Mouse (Mus musculus): ENCODE data around the gene Agk. TPM values are rescaled to one million over a fixed set of nuclear protein-coding genes. Genes with fewer than 3 reads are reported as not detected.

Agk gene
- polyA plus RNA-seq, 1 experiment, result 4.4 TPM

DNA sequence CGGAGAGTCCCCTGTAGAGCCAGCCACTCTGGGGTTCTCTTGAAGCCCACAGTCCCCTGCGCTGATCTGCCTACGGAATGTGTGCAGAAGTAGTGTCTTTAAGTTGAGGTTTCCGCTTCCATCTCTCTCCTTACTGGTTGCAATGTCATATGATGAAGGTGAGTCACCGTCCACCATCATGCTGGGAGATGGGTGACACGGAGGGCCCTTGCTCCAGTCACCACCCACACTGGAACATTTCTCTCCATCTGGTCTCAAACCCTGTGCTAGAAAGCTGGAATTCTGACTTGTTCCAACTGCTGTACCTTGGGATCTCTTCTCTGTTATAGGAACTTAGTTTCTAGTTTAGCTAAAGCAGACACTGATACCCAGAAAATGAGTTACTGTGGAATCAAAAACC lies 96.1 kb downstream of the Agk start:
- TF ChIP-seq CTCF (IDR thresholded peaks at IDR 0.05; ENCODE audit: extremely low read depth, insufficient read length, insufficient replicate concordance, low read depth, low read length) (no peak), POLR2A (IDR thresholded peaks at IDR 0.05; ENCODE audit: low read depth, low read length) (no peak)
- H3K4me3 ChIP-seq (ENCODE audit: low read depth, low read length), result no peak overlapping the region
- no peak overlapping the region for H3K27ac ChIP-seq (ENCODE audit: insufficient read depth, low read depth, low read length)
- no peaks in the 10 kb centered on the region for H3K27me3 ChIP-seq (ENCODE audit: control insufficient read depth, insufficient read depth, low read length)
- peaks cover 4% of the 10 kb centered on the region; the same call in 1 of the 2 replicates for H3K36me3 ChIP-seq (ENCODE audit: control insufficient read depth, insufficient read depth, low read length)
- H3K4me1 ChIP-seq (ENCODE audit: control insufficient read depth, insufficient read depth, insufficient read length, low read length), result no peaks in the 10 kb centered on the region
- WGBS, result 96% methylated on average over 6 of the region's 6 CpGs

DNA sequence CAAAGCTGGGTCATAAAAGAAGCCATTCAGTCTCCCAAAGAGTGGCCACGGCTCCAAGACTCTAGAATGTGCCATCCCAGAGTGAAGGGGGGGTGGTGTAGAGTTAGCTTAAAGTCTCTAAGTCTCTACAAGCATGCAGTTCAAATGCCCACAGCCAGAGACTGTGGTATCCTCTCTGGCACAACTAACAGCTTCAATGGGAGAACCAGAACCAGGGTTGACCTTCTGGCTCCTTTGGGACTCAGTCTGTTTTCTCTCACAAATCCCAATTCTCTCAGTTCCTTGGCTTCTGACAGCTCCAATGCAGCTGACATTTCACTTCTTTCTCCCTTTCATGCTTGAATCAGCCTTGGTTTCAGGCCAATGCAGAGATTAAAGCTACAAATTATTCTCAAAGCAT lies 98.0 kb downstream of the Agk start:
- TF ChIP-seq POLR2A (IDR thresholded peaks at IDR 0.05; ENCODE audit: low read depth, low read length), result no peak
- TF ChIP-seq CTCF (IDR thresholded peaks at IDR 0.05; ENCODE audit: extremely low read depth, insufficient read length, insufficient replicate concordance, low read depth, low read length), result no peak
- Histone ChIP-seq H3K27me3 (ENCODE audit: control insufficient read depth, insufficient read depth, low read length) (no peaks in the 10 kb centered on the region), H3K27ac (ENCODE audit: insufficient read depth, low read depth, low read length) (no peak overlapping the region), H3K4me3 (ENCODE audit: low read depth, low read length) (no peak overlapping the region), H3K4me1 (ENCODE audit: control insufficient read depth, insufficient read depth, insufficient read length, low read length) (no peaks in the 10 kb centered on the region), H3K36me3 (ENCODE audit: control insufficient read depth, insufficient read depth, low read length) (peaks cover 4% of the 10 kb centered on the region; the same call in 1 of the 2 replicates)
- 97% methylated on average over 1 of the region's 1 CpGs for WGBS

DNA sequence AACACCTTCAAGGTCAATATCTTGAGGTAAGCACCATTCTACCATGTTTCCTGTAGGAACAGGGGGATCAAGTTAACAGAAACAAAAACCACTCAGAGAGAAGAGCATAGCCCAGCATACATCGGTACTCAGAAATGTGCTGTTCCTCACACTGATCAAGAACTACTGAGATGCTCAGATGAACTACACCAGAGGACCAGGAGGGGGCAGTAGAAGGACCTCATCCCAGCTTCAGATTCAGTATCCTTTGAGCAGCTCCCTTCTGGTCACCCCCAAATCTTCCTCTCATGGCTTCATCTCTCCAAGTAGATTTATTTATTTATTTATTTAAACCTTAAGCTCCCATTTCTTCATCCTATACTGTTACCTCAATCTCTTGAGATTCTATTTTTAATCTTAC lies 98.8 kb downstream of the Agk start:
- 37% methylated on average over 1 of the region's 1 CpGs for WGBS
- peaks cover 2% of the 10 kb centered on the region; the same call in 1 of the 2 replicates for H3K36me3 ChIP-seq (ENCODE audit: control insufficient read depth, insufficient read depth, low read length)
- no peak for TF ChIP-seq POLR2A (IDR thresholded peaks at IDR 0.05; ENCODE audit: low read depth, low read length)
- peak; percentile 33; the same call in 1 of the 2 replicates for TF ChIP-seq CTCF (IDR thresholded peaks at IDR 0.05; ENCODE audit: extremely low read depth, insufficient read length, insufficient replicate concordance, low read depth, low read length)
- no peaks in the 10 kb centered on the region for H3K4me1 ChIP-seq (ENCODE audit: control insufficient read depth, insufficient read depth, insufficient read length, low read length)
- H3K27ac ChIP-seq (ENCODE audit: insufficient read depth, low read depth, low read length), result no peak overlapping the region
- no peak overlapping the region for H3K4me3 ChIP-seq (ENCODE audit: low read depth, low read length)
- H3K27me3 ChIP-seq (ENCODE audit: control insufficient read depth, insufficient read depth, low read length), result no peaks in the 10 kb centered on the region

GRCm38 (mm10) chr6:40427441-40427840 lies 102.5 kb downstream of the Agk start:
- WGBS, result 72% methylated on average over 7 of the region's 7 CpGs
- H3K27ac ChIP-seq (ENCODE audit: insufficient read depth, low read depth, low read length), result no peak overlapping the region
- TF ChIP-seq POLR2A (IDR thresholded peaks at IDR 0.05; ENCODE audit: low read depth, low read length) (no peak), CTCF (IDR thresholded peaks at IDR 0.05; ENCODE audit: extremely low read depth, insufficient read length, insufficient replicate concordance, low read depth, low read length) (no peak)
- H3K4me3 ChIP-seq (ENCODE audit: low read depth, low read length), result no peak overlapping the region
- H3K27me3 ChIP-seq (ENCODE audit: control insufficient read depth, insufficient read depth, low read length), result no peaks in the 10 kb centered on the region
- peaks cover 12% of the 10 kb centered on the region; the same call in 1 of the 2 replicates for H3K4me1 ChIP-seq (ENCODE audit: control insufficient read depth, insufficient read depth, insufficient read length, low read length)
- no peaks in the 10 kb centered on the region for H3K36me3 ChIP-seq (ENCODE audit: control insufficient read depth, insufficient read depth, low read length)

- no peak overlapping the region for H3K27ac ChIP-seq (ENCODE audit: insufficient read depth, low read depth, low read length)
- no peak overlapping the region for H3K4me3 ChIP-seq (ENCODE audit: low read depth, low read length)
- TF ChIP-seq POLR2A (IDR thresholded peaks at IDR 0.05; ENCODE audit: low read depth, low read length) (no peak), CTCF (IDR thresholded peaks at IDR 0.05; ENCODE audit: extremely low read depth, insufficient read length, insufficient replicate concordance, low read depth, low read length) (no peak)
- WGBS, result 67% methylated on average over 3 of the region's 3 CpGs
- H3K36me3 ChIP-seq (ENCODE audit: control insufficient read depth, insufficient read depth, low read length), result no peaks in the 10 kb centered on the region
- H3K27me3 ChIP-seq (ENCODE audit: control insufficient read depth, insufficient read depth, low read length), result no peaks in the 10 kb centered on the region
- H3K4me1 ChIP-seq (ENCODE audit: control insufficient read depth, insufficient read depth, insufficient read length, low read length), result peaks cover 13% of the 10 kb centered on the region; the same call in 1 of the 2 replicates
Observed at GRCm38 (mm10) chr6:40428696-40429095, 103.7 kb downstream of the Agk start.

DNA sequence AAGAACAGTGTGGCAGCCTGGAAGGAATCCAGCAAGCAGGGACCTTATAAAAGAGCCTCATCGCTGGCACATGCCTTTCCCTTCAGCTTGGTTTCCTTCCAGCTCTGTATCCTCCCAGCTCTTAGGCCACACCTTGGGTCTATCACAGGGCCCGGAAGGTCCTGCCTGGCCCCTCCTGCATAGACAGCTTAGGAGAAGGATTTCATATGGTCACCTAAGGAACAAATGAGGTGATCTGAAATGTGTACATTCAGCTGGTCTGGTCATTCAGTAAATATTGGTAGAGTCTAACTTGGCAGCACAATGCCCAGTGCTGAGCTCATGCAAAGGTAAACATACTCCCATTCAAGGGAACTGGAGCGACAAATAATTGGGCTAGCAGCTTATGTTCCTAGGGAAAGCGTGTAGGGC lies 104.6 kb downstream of the Agk start:
- Histone ChIP-seq H3K4me3 (ENCODE audit: low read depth, low read length) (no peak overlapping the region), H3K4me1 (ENCODE audit: control insufficient read depth, insufficient read depth, insufficient read length, low read length) (peaks cover 15% of the 10 kb centered on the region; the same call in 1 of the 2 replicates), H3K36me3 (ENCODE audit: control insufficient read depth, insufficient read depth, low read length) (no peaks in the 10 kb centered on the region), H3K27ac (ENCODE audit: insufficient read depth, low read depth, low read length) (no peak overlapping the region), H3K27me3 (ENCODE audit: control insufficient read depth, insufficient read depth, low read length) (no peaks in the 10 kb centered on the region)
- TF ChIP-seq CTCF (IDR thresholded peaks at IDR 0.05; ENCODE audit: extremely low read depth, insufficient read length, insufficient replicate concordance, low read depth, low read length) (no peak), POLR2A (IDR thresholded peaks at IDR 0.05; ENCODE audit: low read depth, low read length) (no peak)
- WGBS, result 32% methylated on average over 4 of the region's 4 CpGs

GRCm38 (mm10) chr6:40430251-40430650 lies 105.3 kb downstream of the Agk start:
- no peak for TF ChIP-seq CTCF (IDR thresholded peaks at IDR 0.05; ENCODE audit: extremely low read depth, insufficient read length, insufficient replicate concordance, low read depth, low read length)
- no peak for TF ChIP-seq POLR2A (IDR thresholded peaks at IDR 0.05; ENCODE audit: low read depth, low read length)
- Histone ChIP-seq H3K27ac (ENCODE audit: insufficient read depth, low read depth, low read length) (0 out of 2 replicates have a peak overlapping the region, but pooled peaks have one; percentile 4), H3K27me3 (ENCODE audit: control insufficient read depth, insufficient read depth, low read length) (no peaks in the 10 kb centered on the region), H3K36me3 (ENCODE audit: control insufficient read depth, insufficient read depth, low read length) (no peaks in the 10 kb centered on the region), H3K4me1 (ENCODE audit: control insufficient read depth, insufficient read depth, insufficient read length, low read length) (peaks cover 15% of the 10 kb centered on the region; the same call in 1 of the 2 replicates), H3K4me3 (ENCODE audit: low read depth, low read length) (no peak overlapping the region)
- 64% methylated on average over 3 of the region's 3 CpGs for WGBS

Data from small intestine, adult 2 months (tissue).